Mouse (Mus musculus) thymus, adult 2 months (tissue): Measurements from ENCODE around the gene 2700097O09Rik.
"Not testable (repeated sequence)": the region's sequence is repeated elsewhere in the genome, so short reads cannot be mapped to it uniquely, and the experiment has no call there.

Source experiments
- CTCF ChIP-seq: fragments of 200-500 bp; IDR thresholded peaks from 2 replicates; pipeline ENCODE4 v1.5.1; 2012; ENCODE audit warnings: mild to moderate bottlenecking, control low read depth, low read length, moderate library complexity, borderline replicate concordance; ENCODE audit not compliant: control insufficient read depth, poor library complexity, insufficient read depth; ENCODE audit errors: extremely low read depth
- POLR2A ChIP-seq: fragments of 200-500 bp; IDR thresholded peaks from 2 replicates; pipeline ENCODE4 v1.6.1; 2012; ENCODE audit warnings: mild to moderate bottlenecking, low read length, control low read depth, moderate library complexity; ENCODE audit not compliant: control insufficient read depth, poor library complexity, insufficient read depth; ENCODE audit errors: extremely low read depth

- TF ChIP-seq POLR2A, CTCF: not testable (repeated sequence)
Measured at GRCm38 (mm10) chr12:55112616-55113015, 32.7 kb upstream of the 2700097O09Rik start.
